13 mouse cellular contexts compared by ENCODE assay signal in genomic region chr6:108136286-108136685, GRCm38 (mm10). TPM values are rescaled to one million over a fixed set of nuclear protein-coding genes. Genes with fewer than 3 reads are reported as not detected.
DNase-seq lines count a peak whose midpoint lies in the region.
"Had no signal": no experiment of that assay in that cellular context is flagged by ENCODE, and none has a peak within 500 bp of the region (broad histone marks: within the 10 kb centered on the region; RNA-seq: fewer than 3 reads in every experiment).

No protein-coding gene starts in this region.

- peak; percentile 74 for DNase-seq in adrenal gland, adult 2 months
- DNase-seq in adrenal gland, adult 18-20 months (ENCODE audit: low spot score in 2 of 2) = no peak
- DNase-seq in 416B (ENCODE audit: low read depth) = peak; percentile 44
- peak; percentile 69 for DNase-seq in adipocyte (ENCODE audit: low spot score)
- peak; percentile 25 to 43 for DNase-seq in adrenal gland, postnatal 36 days
- no peak for DNase-seq in thymus, postnatal 25 days
- DNase-seq in gastrocnemius, postnatal 4 days (ENCODE audit: low spot score in 2 of 2) = no peak
- DNase-seq: cerebellum, adult 2 months; cerebellum, postnatal 10 days; embryo, embryonic 11 days; gastrocnemius, adult 2 months; gastrocnemius, postnatal 25 days; heart, postnatal 4 days had no signal

RNA-seq across cellular contexts. Expression of gene Sumf1, which starts 49.1 kb away (rescaled TPM):
- total RNA-seq in adrenal gland, adult 2 months (2021) = 10 to 100 TPM; 37.8 to 44.8 TPM
- 70.3 and 87.0 TPM in 2 replicates for polyA plus RNA-seq in adrenal gland, adult 2 months (2012; rRNA removed)
- total RNA-seq in adrenal gland, adult 18-20 months (2021) = 10 to 100 TPM; 33.1 to 42.5 TPM
- 10 to 100 TPM; 34.2 to 40.5 TPM for total RNA-seq in adrenal gland, postnatal 36 days (2021)
- total RNA-seq in gastrocnemius, postnatal 4 days (2021) = 10 to 100 TPM; 16.8 to 19.4 TPM

Comparison
In these comparisons a context has a peak if more than half of its experiments do, and no peak if none do; other contexts are left out.
1. DNase-seq: peak in adrenal gland, adult 2 months (single experiment), 416B (single experiment), adipocyte (single experiment) and adrenal gland, postnatal 36 days (2 of 2); none in adrenal gland, adult 18-20 months (0 of 2), thymus, postnatal 25 days (single experiment) and gastrocnemius, postnatal 4 days (0 of 2).